Mouse (Mus musculus): ENCODE measurements around the gene Olfr169.
"Not testable (repeated sequence)": the region's sequence is repeated elsewhere in the genome, so short reads cannot be mapped to it uniquely, and the experiment has no call there.

Gene Olfr169

GRCm38 (mm10) chr16:19571709-19572108 lies at the start of gene Olfr169:
Gene Olfr169 (minus strand): TSS chr16:19571809.
- DNase-seq (ENCODE audit: low read depth, low spot score): not testable (repeated sequence)

DNA sequence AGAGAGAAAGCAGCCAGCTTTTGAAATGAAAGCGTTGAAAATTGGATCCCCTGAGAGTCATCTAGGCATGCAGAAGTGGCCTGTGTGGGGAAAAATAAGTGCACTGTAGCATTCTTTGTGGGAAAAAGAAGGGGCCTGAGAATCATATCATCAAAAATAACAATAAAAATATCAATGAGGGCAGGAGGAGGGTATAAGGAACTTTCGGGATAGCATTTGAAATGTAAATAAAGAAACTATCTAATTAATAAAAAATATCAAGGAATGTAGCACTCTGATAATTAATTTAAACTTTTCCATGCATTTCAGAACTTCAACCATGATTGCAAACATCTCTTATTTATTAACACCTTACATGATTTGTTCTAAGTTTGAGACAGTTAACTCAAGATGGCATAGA lies 40.2 kb upstream of the Olfr169 start, which contains the start of gene Olfr170:
Olfr170 (minus strand) TSS at position 101 of the 400 bp plus-strand sequence.
- not testable (repeated sequence) for DNase-seq (ENCODE audit: low read depth, low spot score)

- DNase-seq (ENCODE audit: low read depth, low spot score): no peak
Observed at GRCm38 (mm10) chr16:19603166-19603565, 31.6 kb upstream of the Olfr169 start.

GRCm38 (mm10) chr16:19553429-19553828 lies 18.2 kb downstream of the Olfr169 start:
- DNase-seq (ENCODE audit: low read depth, low spot score): not testable (repeated sequence)

DNA sequence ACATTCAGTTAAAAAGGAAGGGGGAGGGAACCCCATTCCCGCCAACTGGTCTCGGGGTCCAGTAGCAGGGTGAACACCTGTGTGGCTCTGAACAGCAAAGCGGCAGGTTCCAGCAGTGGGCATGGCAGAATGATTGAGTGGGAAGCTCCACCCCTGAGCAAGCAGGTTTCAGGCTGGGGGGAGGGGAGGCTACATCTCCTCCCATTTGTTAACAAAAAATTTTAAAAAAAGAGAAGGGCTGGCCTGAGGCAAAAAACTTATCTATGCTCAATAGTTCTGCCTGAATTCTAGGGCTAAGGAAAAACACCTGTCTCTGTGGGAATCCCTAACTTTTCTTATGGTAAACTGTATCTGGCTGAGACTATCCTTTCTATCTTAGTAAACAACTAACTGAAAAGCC lies 19.4 kb downstream of the Olfr169 start:
- DNase-seq (ENCODE audit: low read depth, low spot score): not testable (repeated sequence)

- DNase-seq (ENCODE audit: low read depth, low spot score): no peak
Observed at GRCm38 (mm10) chr16:19535455-19535854, 36.2 kb downstream of the Olfr169 start, which contains the start of gene Olfr168. Gene Olfr168 (minus strand): TSS chr16:19535555.

DNA sequence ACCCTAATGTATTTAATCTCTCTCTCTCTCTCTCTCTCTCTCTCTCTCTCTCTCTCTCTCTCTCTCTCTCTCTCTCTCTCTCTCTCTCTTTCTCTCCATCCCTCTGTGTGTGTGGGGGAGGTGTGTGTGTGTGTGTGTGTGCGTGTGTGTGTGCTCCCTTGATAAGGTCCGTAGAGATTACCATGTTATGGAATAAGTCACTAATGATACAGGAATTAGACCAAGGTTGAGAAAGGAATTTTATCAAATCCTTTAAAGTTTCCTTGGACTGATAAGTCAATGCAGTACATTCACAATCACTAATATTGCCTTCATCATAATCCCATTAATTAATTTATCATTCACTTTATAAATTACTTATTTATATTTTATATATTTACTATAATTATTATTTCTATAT lies 49.4 kb downstream of the Olfr169 start, which contains the start of gene Olfr167:
Olfr167 (minus strand) TSS at position 101 of the 400 bp plus-strand sequence.
- DNase-seq (ENCODE audit: low read depth, low spot score): no peak

All from retina, adult 2 months (tissue).